Mouse (Mus musculus): ENCODE data around the gene Arhgef28. TPM values are rescaled to one million over a fixed set of nuclear protein-coding genes. Genes with fewer than 3 reads are reported as not detected.
"Not testable (repeated sequence)": the region's sequence is repeated elsewhere in the genome, so short reads cannot be mapped to it uniquely, and the experiment has no call there.

Gene Arhgef28
- polyA plus RNA-seq, 1 experiment from 2014 or later: 27.0 TPM

- no peak for ATAC-seq (replicated peaks)
- Histone ChIP-seq H3K27ac (no peak overlapping the region), H3K36me3 (replicated peaks) (no peaks in the 10 kb centered on the region), H3K4me3 (no peak overlapping the region), H3K4me2 (no peak overlapping the region), H3K9me3 (no peaks in the 10 kb centered on the region), H3K9ac (no peak overlapping the region), H3K4me1 (no peaks in the 10 kb centered on the region), H3K27me3 (replicated peaks) (no peaks in the 10 kb centered on the region)
- WGBS: 73% methylated on average over 4 of the region's 4 CpGs
These were observed 87.9 kb downstream of the Arhgef28 start for GRCm38 (mm10) chr13:98118291-98118690.

- no peaks in the 10 kb centered on the region for H3K4me1 ChIP-seq
- no peaks in the 10 kb centered on the region for H3K36me3 ChIP-seq (replicated peaks)
- no peak overlapping the region for H3K9ac ChIP-seq
- H3K27me3 ChIP-seq (replicated peaks): no peaks in the 10 kb centered on the region
- H3K9me3 ChIP-seq: no peaks in the 10 kb centered on the region
- H3K4me3 ChIP-seq: no peak overlapping the region
- no peak for ATAC-seq (replicated peaks)
- H3K27ac ChIP-seq: no peak overlapping the region
- H3K4me2 ChIP-seq: no peak overlapping the region
- WGBS: 69% methylated on average over 7 of the region's 7 CpGs
These were observed 88.5 kb downstream of the Arhgef28 start for GRCm38 (mm10) chr13:98117566-98118254.

GRCm38 (mm10) chr13:98115650-98116049 lies 90.6 kb downstream of the Arhgef28 start:
- Histone ChIP-seq H3K4me2 (no peak overlapping the region), H3K27me3 (replicated peaks) (no peaks in the 10 kb centered on the region), H3K36me3 (replicated peaks) (no peaks in the 10 kb centered on the region), H3K4me3 (no peak overlapping the region), H3K4me1 (no peaks in the 10 kb centered on the region), H3K9ac (no peak overlapping the region), H3K9me3 (no peaks in the 10 kb centered on the region), H3K27ac (no peak overlapping the region)
- WGBS: 87% methylated on average over 6 of the region's 6 CpGs
- ATAC-seq (replicated peaks): no peak

- Histone ChIP-seq H3K9me3 (no peaks in the 10 kb centered on the region), H3K4me3 (no peak overlapping the region), H3K27ac (no peak overlapping the region), H3K4me2 (no peak overlapping the region), H3K36me3 (replicated peaks) (no peaks in the 10 kb centered on the region), H3K27me3 (replicated peaks) (no peaks in the 10 kb centered on the region), H3K4me1 (no peaks in the 10 kb centered on the region), H3K9ac (no peak overlapping the region)
- no peak for ATAC-seq (replicated peaks)
- 84% methylated on average over 4 of the region's 4 CpGs for WGBS
These were observed 91.2 kb downstream of the Arhgef28 start for GRCm38 (mm10) chr13:98115051-98115450.

GRCm38 (mm10) chr13:98112812-98113503 lies 93.3 kb downstream of the Arhgef28 start:
- Histone ChIP-seq H3K27me3 (replicated peaks) (no peaks in the 10 kb centered on the region), H3K9me3 (no peaks in the 10 kb centered on the region), H3K27ac (no peak overlapping the region), H3K4me3 (no peak overlapping the region), H3K9ac (no peak overlapping the region), H3K36me3 (replicated peaks) (no peaks in the 10 kb centered on the region), H3K4me2 (no peak overlapping the region), H3K4me1 (no peaks in the 10 kb centered on the region)
- whole genome bisulfite sequencing: 77% methylated on average over 7 of the region's 7 CpGs
- no peak for ATAC-seq (replicated peaks)

GRCm38 (mm10) chr13:98111531-98111930 lies 94.7 kb downstream of the Arhgef28 start:
- WGBS: 76% methylated on average over 5 of the region's 5 CpGs
- Histone ChIP-seq H3K4me1 (no peaks in the 10 kb centered on the region), H3K9ac (no peak overlapping the region), H3K27ac (no peak overlapping the region), H3K27me3 (replicated peaks) (no peaks in the 10 kb centered on the region), H3K36me3 (replicated peaks) (no peaks in the 10 kb centered on the region), H3K9me3 (no peaks in the 10 kb centered on the region), H3K4me3 (no peak overlapping the region), H3K4me2 (no peak overlapping the region)
- ATAC-seq (replicated peaks): no peak

GRCm38 (mm10) chr13:98111021-98111420 lies 95.2 kb downstream of the Arhgef28 start:
- Histone ChIP-seq H3K4me2 (no peak overlapping the region), H3K4me1 (no peaks in the 10 kb centered on the region), H3K27me3 (replicated peaks) (no peaks in the 10 kb centered on the region), H3K9ac (no peak overlapping the region), H3K36me3 (replicated peaks) (no peaks in the 10 kb centered on the region), H3K9me3 (no peaks in the 10 kb centered on the region), H3K27ac (no peak overlapping the region), H3K4me3 (no peak overlapping the region)
- WGBS: 52% methylated on average over 2 of the region's 2 CpGs
- no peak for ATAC-seq (replicated peaks)

- H3K9ac ChIP-seq; H3K4me3 ChIP-seq; H3K27ac ChIP-seq; H3K4me2 ChIP-seq; H3K27me3 ChIP-seq (replicated peaks); H3K4me1 ChIP-seq; H3K9me3 ChIP-seq; H3K36me3 ChIP-seq (replicated peaks); ATAC-seq (replicated peaks): not testable (repeated sequence)
- WGBS: 94% methylated on average over 3 of the region's 3 CpGs
These were observed 97.8 kb downstream of the Arhgef28 start for GRCm38 (mm10) chr13:98108481-98108880.

- no peak overlapping the region for H3K4me2 ChIP-seq
- no peak overlapping the region for H3K9ac ChIP-seq
- H3K27ac ChIP-seq: no peak overlapping the region
- H3K27me3 ChIP-seq (replicated peaks): no peaks in the 10 kb centered on the region
- ATAC-seq (replicated peaks): no peak
- H3K4me1 ChIP-seq: no peaks in the 10 kb centered on the region
- H3K9me3 ChIP-seq: no peaks in the 10 kb centered on the region
- no peaks in the 10 kb centered on the region for H3K36me3 ChIP-seq (replicated peaks)
- 79% methylated on average over 2 of the region's 2 CpGs for WGBS
- no peak overlapping the region for H3K4me3 ChIP-seq
These were observed 98.6 kb downstream of the Arhgef28 start for GRCm38 (mm10) chr13:98107621-98108020.

GRCm38 (mm10) chr13:98095966-98096365 lies 110.3 kb downstream of the Arhgef28 start:
- H3K4me3 ChIP-seq: no peak overlapping the region
- peaks cover 9% of the 10 kb centered on the region; the same call in 1 of the 2 replicates for H3K4me1 ChIP-seq
- no peak overlapping the region for H3K27ac ChIP-seq
- ATAC-seq (replicated peaks): no peak
- H3K36me3 ChIP-seq (replicated peaks): no peaks in the 10 kb centered on the region
- no peak overlapping the region for H3K4me2 ChIP-seq
- WGBS: 32% methylated on average over 4 of the region's 4 CpGs
- no peak overlapping the region for H3K9ac ChIP-seq
- H3K9me3 ChIP-seq: no peaks in the 10 kb centered on the region
- no peaks in the 10 kb centered on the region for H3K27me3 ChIP-seq (replicated peaks)

GRCm38 (mm10) chr13:98094332-98094731 lies 111.9 kb downstream of the Arhgef28 start:
- Histone ChIP-seq H3K4me3 (no peak overlapping the region), H3K9ac (no peak overlapping the region), H3K36me3 (replicated peaks) (no peaks in the 10 kb centered on the region), H3K4me2 (no peak overlapping the region), H3K27me3 (replicated peaks) (no peaks in the 10 kb centered on the region), H3K9me3 (no peaks in the 10 kb centered on the region), H3K4me1 (peaks cover 9% of the 10 kb centered on the region; the same call in 1 of the 2 replicates), H3K27ac (no peak overlapping the region)
- WGBS: 69% methylated on average over 3 of the region's 3 CpGs
- no peak for ATAC-seq (replicated peaks)

- Histone ChIP-seq H3K27ac (no peak overlapping the region), H3K9ac (no peak overlapping the region), H3K4me2 (no peak overlapping the region), H3K9me3 (no peaks in the 10 kb centered on the region), H3K27me3 (replicated peaks) (no peaks in the 10 kb centered on the region), H3K36me3 (replicated peaks) (no peaks in the 10 kb centered on the region), H3K4me1 (peaks cover 9% of the 10 kb centered on the region; the same call in 1 of the 2 replicates), H3K4me3 (no peak overlapping the region)
- ATAC-seq (replicated peaks): no peak
- WGBS: 72% methylated on average over 9 of the region's 9 CpGs
These were observed 112.8 kb downstream of the Arhgef28 start for GRCm38 (mm10) chr13:98093483-98093882.
